Mouse (Mus musculus): ENCODE data around the gene Tgif2lx1. TPM values are rescaled to one million over a fixed set of nuclear protein-coding genes. Genes with fewer than 3 reads are reported as not detected.
"Not testable (repeated sequence)": the region's sequence is repeated elsewhere in the genome, so short reads cannot be mapped to it uniquely, and the experiment has no call there.

The Tgif2lx1 gene
- not detected for total RNA-seq (2021)
- long read RNA-seq, experiment 1, result 0 reads
- long read RNA-seq, experiment 2, result 0 reads

- intact Hi-C loops (cut with DNase I); DNase-seq (ENCODE audit: low spot score in 2 of 2): not testable (repeated sequence)
Measured at GRCm38 (mm10) chrX:118480637-118481036, at the start of gene Tgif2lx1. Tgif2lx1 (minus strand) TSS chrX:118480737.

Other genes starting within 250 kb of the Tgif2lx1 start
- not detected for gene Tgif2lx2, start 53.5 kb downstream of the Tgif2lx1 start, total RNA-seq (2021)

All from left cerebral cortex, postnatal 14 days (tissue).